Mouse (Mus musculus): ENCODE data around the gene Angel1. TPM values are rescaled to one million over a fixed set of nuclear protein-coding genes. Genes with fewer than 3 reads are reported as not detected.

Angel1 gene
- polyA plus RNA-seq (2016; fragmentation: Nextera tagmentation; extraction: Ambion mirVana): 15.8 and 17.0 TPM in 2 replicates

DNA sequence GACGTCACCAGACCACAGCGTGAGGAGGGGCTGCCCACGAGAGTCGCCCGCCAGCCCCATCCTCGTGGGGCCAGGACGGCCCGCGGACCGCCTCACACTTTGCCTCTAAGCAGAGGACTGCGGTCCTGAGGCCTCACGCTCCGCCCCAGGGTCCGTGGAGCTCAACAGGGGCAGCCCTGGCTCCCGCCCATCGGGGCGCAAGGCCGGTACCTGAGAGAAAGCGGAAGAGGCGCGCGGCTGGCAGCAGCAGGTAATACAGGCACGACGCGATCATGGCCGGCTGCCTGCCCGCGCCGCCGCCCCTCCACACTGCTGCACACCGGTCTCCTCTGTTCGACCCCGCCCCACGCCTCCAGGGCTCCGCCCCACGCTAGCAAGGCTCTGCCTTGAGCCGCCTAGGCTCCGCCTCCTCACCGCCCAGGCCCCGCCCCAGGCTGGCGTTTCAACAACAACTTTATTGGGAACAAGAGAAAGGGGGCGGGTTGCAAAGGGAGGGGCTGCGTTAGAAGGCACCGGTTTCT is at the start of gene Angel1:
TSS of gene Angel1 (minus strand) at position 341 of the 521 bp plus-strand sequence.
- Histone ChIP-seq H3K9ac (peak within 1 kb of the TSS; percentile 67), H3K4me3 (peak within 1 kb of the TSS; percentile 57), H3K36me3 (no peaks in the 10 kb centered on the region), H3K27me3 (no peaks in the 10 kb centered on the region), H3K4me2 (replicated peaks) (peak within 1 kb of the TSS; percentile 66), H3K9me3 (replicated peaks) (no peaks in the 10 kb centered on the region), H3K4me1 (peaks cover 22% of the 10 kb centered on the region), H3K27ac (peak within 1 kb of the TSS; percentile 25; the same call in 1 of the 2 replicates)
- WGBS: under 1% methylated on average over 36 of the region's 44 CpGs
- peak; percentile 98 for ATAC-seq (ENCODE audit: low FRiP score)

DNA sequence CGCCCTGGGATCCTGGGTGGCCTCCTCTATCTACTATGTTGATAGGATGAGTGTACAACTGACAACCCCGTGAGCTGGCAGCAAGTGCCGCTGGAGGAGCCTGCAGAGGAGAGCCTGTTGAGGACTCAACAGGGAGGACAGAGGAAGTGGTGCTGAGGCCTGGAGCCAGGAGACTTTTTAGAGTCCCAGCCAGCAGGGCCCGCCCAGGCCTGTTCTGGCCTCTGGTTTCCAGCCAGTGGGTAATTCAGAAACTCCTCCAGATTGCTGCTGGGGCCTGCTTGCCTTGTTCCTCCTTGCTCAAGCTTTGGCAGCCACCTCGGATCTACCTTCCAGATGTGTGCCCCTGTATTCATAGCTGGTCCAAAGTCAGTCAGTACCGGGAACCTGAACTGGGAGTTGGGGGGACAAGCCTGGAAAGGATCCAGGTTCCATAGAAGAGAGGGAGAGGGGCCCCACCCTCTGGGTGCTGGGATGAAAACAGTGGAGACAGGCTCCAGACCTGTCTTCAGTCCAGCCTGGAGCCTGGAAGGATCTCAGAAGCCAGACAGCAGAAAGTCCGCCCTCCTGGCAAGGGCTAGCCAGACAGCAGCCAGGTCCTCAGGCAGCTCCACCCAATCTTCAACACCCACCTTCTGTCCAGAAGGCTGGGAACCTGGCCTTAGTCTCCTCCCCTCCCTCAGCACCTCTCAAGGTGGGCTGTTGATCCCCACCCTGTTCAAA is 49.5 kb upstream of the Angel1 start:
- ATAC-seq (ENCODE audit: low FRiP score): no peak
- Histone ChIP-seq H3K4me2 (replicated peaks) (no peak overlapping the region), H3K36me3 (no peaks in the 10 kb centered on the region), H3K27me3 (no peaks in the 10 kb centered on the region; the same call in 1 of the 2 replicates), H3K9ac (no peak overlapping the region), H3K27ac (no peak overlapping the region; the same call in 1 of the 2 replicates), H3K4me3 (no peak overlapping the region), H3K9me3 (replicated peaks) (no peaks in the 10 kb centered on the region), H3K4me1 (peaks cover 13% of the 10 kb centered on the region)
- 83% methylated on average over 7 of the region's 7 CpGs for WGBS

DNA sequence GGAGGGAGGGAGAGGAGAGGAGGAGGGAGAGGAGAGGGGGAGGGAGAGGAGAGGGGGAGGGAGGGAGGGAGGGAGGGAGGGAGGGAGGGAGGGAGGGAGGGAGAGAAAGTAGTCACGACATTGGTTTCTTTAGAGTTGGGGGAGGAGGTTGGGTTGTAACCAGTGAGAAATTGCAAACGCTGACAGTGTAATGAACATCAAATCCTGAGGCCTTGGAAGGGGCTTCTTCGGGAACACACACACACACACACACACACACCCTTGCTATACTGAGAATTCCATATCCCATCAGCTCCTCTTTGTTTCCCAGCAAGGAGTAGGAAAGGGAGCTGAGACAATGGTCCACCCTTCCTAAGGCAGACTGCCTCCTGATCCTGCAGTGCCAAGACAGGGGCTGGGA is 46.3 kb upstream of the Angel1 start:
- H3K4me3 ChIP-seq: no peak overlapping the region
- no peaks in the 10 kb centered on the region for H3K36me3 ChIP-seq
- H3K9me3 ChIP-seq (replicated peaks): no peaks in the 10 kb centered on the region
- no peaks in the 10 kb centered on the region; the same call in 1 of the 2 replicates for H3K27me3 ChIP-seq
- H3K4me2 ChIP-seq (replicated peaks): no peak overlapping the region
- no peak overlapping the region for H3K27ac ChIP-seq
- 52% methylated on average over 2 of the region's 3 CpGs for WGBS
- H3K9ac ChIP-seq: no peak overlapping the region
- peak; percentile 15; the same call in 1 of the 2 replicates for ATAC-seq (ENCODE audit: low FRiP score)
- peaks cover 20% of the 10 kb centered on the region for H3K4me1 ChIP-seq

DNA sequence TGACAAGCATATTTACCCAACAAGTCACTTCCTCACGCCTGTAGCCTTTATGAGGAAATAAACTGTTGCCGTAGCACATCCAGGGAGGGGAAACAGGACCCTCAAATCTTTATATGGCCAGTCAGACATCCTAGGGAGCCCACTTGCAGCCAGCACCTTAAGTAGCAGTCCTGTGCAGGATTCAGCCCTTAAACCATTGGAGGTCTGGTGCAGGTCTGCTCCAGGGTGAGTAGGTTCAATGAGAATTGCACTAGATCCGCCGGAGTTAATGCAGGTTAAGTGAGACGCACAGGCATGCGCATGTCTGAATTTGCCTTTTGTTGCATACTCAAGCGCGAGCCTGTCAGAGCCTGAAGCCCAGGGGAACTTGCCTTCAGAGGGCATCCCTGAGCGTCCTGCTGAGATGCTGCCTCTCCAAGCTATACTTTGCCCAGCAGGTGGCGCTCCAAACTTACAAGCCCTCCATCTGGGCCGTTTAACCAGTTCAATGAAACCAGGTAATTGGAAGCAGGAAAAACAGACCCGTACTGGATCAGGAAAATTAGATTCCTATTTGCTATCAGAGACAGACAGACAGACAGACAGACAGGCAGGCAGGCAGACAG is 45.7 kb upstream of the Angel1 start:
- Histone ChIP-seq H3K4me2 (replicated peaks) (no peak overlapping the region), H3K36me3 (no peaks in the 10 kb centered on the region), H3K27me3 (no peaks in the 10 kb centered on the region; the same call in 1 of the 2 replicates), H3K4me1 (peaks cover 20% of the 10 kb centered on the region), H3K9ac (no peak overlapping the region), H3K4me3 (no peak overlapping the region), H3K9me3 (replicated peaks) (no peaks in the 10 kb centered on the region), H3K27ac (peak overlapping the region; percentile 52; the same call in 1 of the 2 replicates)
- ATAC-seq (ENCODE audit: low FRiP score): peak; percentile 59
- 15% methylated on average over 12 of the region's 12 CpGs for WGBS

DNA sequence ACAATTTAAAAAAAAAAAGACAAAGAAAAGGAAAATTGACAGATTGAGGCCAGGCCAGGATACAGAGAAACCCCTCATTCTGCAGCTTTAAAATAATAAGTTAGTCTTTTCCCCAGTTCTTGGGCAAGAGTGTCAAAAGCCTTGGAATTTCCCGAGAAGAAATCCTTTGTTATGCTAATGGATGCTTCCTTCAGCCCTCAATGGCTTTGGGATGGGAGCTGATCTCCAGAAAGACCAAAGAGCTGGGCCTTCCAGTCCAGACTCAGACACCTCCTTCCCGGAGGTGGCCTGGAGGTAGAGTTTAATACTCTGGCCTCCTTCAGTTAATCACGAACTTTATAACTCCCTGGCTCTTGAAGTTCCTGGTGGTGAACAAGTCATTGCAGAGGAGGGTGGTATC is 44.7 kb upstream of the Angel1 start:
- Histone ChIP-seq H3K36me3 (no peaks in the 10 kb centered on the region), H3K4me3 (no peak overlapping the region), H3K9ac (no peak overlapping the region), H3K27ac (no peak overlapping the region), H3K27me3 (no peaks in the 10 kb centered on the region), H3K4me2 (replicated peaks) (no peak overlapping the region), H3K9me3 (replicated peaks) (no peaks in the 10 kb centered on the region), H3K4me1 (peaks cover 20% of the 10 kb centered on the region)
- 12% methylated on average over 3 of the region's 3 CpGs for WGBS
- no peak for ATAC-seq (ENCODE audit: low FRiP score)

DNA sequence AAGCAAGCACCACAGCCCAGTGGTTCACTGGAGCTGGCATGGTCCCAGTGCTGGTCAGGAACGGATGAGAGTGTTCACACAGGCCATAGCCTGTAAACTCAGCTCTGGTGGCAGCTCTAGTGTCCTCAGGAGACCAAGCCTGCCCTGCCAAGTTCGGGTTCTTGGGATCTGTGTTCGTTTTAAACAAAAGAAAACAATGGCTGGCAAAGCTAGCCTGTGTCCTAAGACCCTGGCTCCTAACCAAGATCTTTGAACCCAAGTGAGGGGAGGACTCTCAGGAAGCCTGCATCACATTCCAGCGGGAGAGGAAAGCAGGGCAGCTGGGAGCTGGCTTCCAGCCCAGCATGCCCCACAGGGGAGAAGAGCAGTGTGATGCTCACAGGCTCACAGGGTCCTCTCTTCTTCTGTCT is 44.0 kb upstream of the Angel1 start:
- Histone ChIP-seq H3K36me3 (no peaks in the 10 kb centered on the region), H3K4me3 (no peak overlapping the region), H3K4me1 (peaks cover 20% of the 10 kb centered on the region), H3K4me2 (replicated peaks) (no peak overlapping the region), H3K9ac (no peak overlapping the region), H3K9me3 (replicated peaks) (no peaks in the 10 kb centered on the region), H3K27ac (no peak overlapping the region), H3K27me3 (no peaks in the 10 kb centered on the region)
- WGBS: 25% methylated on average over 4 of the region's 4 CpGs
- ATAC-seq (ENCODE audit: low FRiP score): no peak

DNA sequence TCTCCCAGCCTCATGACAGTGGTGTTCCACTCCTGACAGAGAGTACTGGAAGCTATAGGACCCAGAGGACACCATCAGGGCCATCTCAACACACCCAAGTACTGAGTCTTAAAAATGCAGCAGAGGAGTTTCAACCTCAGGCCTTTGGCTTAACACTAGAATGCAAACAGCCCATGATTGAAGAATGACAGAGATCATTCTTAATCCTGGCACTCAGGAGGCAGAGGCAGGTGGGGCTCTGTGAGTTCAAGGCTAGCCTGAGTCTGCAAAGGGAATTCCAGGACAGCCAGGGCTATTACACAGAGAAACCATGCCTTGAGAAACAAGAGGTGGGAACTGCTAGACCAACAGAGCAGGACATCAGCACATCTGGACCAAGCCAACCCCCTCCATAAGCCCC is 43.6 kb upstream of the Angel1 start:
- Histone ChIP-seq H3K4me2 (replicated peaks) (no peak overlapping the region), H3K36me3 (no peaks in the 10 kb centered on the region), H3K9ac (no peak overlapping the region), H3K4me1 (peaks cover 20% of the 10 kb centered on the region), H3K27me3 (no peaks in the 10 kb centered on the region), H3K9me3 (replicated peaks) (no peaks in the 10 kb centered on the region), H3K4me3 (no peak overlapping the region), H3K27ac (no peak overlapping the region)
- no peak for ATAC-seq (ENCODE audit: low FRiP score)

DNA sequence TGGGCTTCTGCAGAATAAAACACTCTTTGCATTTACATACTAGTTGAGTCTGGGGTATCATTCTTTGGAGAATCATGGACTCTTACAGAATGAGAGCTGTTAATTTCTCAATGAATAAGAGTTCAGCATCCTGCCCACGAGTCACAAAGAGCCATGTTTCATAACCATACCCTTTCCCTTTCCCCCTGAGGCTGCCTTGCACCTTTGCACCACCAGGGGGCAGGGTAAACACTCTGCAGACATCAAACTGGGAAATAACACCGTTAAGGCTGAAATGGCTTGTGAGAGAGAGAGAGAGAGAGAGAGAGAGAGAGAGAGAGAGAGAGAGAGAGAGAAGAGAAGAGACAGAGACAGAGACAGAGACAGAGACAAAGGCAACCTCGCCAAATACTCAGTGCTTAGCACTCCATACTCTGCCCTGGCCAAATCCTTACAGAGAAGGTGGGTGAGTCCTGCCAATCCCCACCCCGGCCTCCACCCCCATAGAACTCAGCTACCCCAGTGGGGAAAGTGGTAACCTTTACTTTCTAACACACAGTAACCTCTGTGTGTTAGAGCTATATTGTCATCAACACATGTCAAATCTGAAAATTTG is 42.8 kb upstream of the Angel1 start:
- H3K4me2 ChIP-seq (replicated peaks): no peak overlapping the region
- 33% methylated on average over 4 of the region's 4 CpGs for WGBS
- H3K4me3 ChIP-seq: no peak overlapping the region
- peaks cover 20% of the 10 kb centered on the region for H3K4me1 ChIP-seq
- no peaks in the 10 kb centered on the region for H3K9me3 ChIP-seq (replicated peaks)
- H3K27me3 ChIP-seq: no peaks in the 10 kb centered on the region
- no peak for ATAC-seq (ENCODE audit: low FRiP score)
- H3K9ac ChIP-seq: no peak overlapping the region
- H3K36me3 ChIP-seq: no peaks in the 10 kb centered on the region
- no peak overlapping the region for H3K27ac ChIP-seq

DNA sequence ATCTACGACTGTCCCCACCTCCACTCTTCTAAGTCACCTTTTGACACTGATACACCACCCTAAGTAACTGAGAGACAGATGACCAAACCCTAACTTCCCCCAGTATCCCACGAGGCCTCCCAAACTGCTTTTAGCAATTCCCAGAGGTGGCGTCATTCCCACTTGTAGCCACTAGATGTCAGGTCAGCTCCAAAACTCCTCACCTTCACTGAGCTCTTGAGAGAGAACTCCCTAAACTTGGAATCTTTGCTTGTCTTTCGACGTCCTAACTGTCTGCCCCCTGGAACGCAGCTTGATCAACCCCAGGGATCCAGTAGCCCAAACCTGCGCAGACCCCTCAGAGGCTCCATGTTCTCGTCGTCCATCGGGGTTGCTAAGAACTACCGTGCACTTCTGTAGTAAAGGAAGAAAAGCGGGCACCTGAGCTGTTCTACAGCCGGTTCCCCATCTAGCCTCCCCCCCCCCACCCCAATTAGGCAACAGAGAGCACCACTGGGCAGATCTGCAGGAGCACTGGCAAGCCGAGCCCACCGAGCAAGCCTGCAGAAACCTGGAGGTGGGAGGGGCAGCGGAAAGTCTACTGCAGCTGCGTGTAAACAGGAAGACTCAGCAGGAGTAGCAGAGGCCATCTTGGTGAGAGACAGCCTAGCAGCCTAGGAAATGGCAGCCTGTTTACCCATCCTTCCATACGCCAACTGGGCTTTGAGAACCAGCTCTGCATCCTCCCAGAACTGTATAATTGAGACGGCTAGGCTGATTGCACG is 41.8 kb upstream of the Angel1 start:
- Histone ChIP-seq H3K36me3 (no peaks in the 10 kb centered on the region), H3K27ac (no peak overlapping the region), H3K27me3 (no peaks in the 10 kb centered on the region), H3K4me1 (peaks cover 20% of the 10 kb centered on the region), H3K9ac (no peak overlapping the region), H3K4me3 (no peak overlapping the region), H3K9me3 (replicated peaks) (no peaks in the 10 kb centered on the region), H3K4me2 (replicated peaks) (no peak overlapping the region)
- WGBS: 39% methylated on average over 20 of the region's 20 CpGs
- ATAC-seq (ENCODE audit: low FRiP score): no peak

DNA sequence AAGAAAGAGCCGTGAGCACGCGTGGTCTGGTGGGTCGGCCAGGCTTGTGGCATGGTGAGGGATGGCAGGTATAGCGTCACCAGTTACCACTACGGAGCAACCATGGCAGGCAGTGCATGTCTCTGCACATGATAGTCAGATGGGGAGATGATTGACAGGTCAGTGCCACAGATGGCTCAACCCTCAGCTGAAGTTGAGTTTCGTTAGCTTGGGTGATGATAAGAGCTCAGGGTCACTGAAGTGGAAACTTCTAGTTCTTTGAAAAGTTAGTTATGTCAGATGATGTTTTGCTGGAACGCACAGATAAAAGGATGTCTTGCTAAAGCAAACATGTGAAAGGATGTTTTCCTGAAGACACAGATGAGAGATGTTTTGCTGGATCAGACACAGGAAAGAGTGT is 40.2 kb upstream of the Angel1 start:
- ATAC-seq (ENCODE audit: low FRiP score): no peak
- 89% methylated on average over 8 of the region's 8 CpGs for WGBS

DNA sequence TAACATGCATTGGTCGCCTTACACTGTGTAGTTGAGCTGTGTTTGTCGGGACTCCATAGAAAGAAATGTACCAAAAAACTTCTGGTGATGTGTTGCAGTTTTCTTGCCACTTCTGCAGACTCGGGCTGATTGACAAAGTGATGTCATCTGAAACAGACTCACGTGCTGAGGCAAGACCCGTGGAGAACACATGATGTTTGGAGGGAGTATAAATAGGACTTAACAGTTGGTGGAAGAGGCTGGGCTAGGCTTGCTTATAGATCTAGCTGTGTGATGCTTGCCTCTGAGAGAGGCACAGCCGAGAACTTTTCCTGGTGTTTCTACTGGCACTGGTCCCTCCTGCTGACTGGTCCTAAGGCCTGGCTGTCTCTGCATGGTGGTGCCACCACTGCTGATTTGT is 37.8 kb upstream of the Angel1 start:
- 82% methylated on average over 6 of the region's 6 CpGs for WGBS
- Histone ChIP-seq H3K27ac (no peak overlapping the region), H3K9me3 (replicated peaks) (peaks cover 9% of the 10 kb centered on the region), H3K27me3 (no peaks in the 10 kb centered on the region), H3K4me3 (no peak overlapping the region), H3K36me3 (no peaks in the 10 kb centered on the region), H3K4me2 (replicated peaks) (no peak overlapping the region), H3K4me1 (peaks cover 4% of the 10 kb centered on the region; the same call in 1 of the 2 replicates), H3K9ac (no peak overlapping the region)
- no peak for ATAC-seq (ENCODE audit: low FRiP score)

More for the DNA sequence above, 40.2 kb upstream of the Angel1 start:
- no peak overlapping the region for H3K4me3 ChIP-seq
- H3K9ac ChIP-seq: no peak overlapping the region
- H3K27ac ChIP-seq: no peak overlapping the region
- no peak overlapping the region for H3K4me2 ChIP-seq (replicated peaks)
- no peaks in the 10 kb centered on the region for H3K27me3 ChIP-seq
- peaks cover 15% of the 10 kb centered on the region for H3K4me1 ChIP-seq
- no peaks in the 10 kb centered on the region for H3K9me3 ChIP-seq (replicated peaks)
- no peaks in the 10 kb centered on the region for H3K36me3 ChIP-seq

DNA sequence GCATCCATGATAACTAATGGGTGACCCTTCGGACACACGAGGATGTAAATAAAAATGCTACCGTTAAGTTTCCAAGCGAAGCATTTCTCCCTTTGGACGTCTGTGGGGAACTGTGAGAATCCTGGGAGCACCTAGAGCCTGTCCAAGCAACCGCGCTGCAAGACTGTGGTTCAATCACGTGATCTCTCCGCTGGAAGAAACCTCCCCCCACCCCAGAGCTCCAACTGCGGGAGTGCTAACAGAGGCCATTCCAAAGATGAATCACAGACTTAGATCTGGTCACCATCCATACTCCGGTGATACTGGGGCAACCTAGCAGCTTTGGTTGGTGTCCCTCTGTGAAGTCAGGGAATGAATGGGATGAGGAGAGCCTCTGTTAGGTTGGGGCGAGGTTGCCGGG is 34.8 kb upstream of the Angel1 start:
- WGBS: 66% methylated on average over 13 of the region's 13 CpGs
- Histone ChIP-seq H3K4me1 (no peaks in the 10 kb centered on the region), H3K4me3 (no peak overlapping the region)

More for the DNA sequence above, 34.8 kb upstream of the Angel1 start:
- no peak for ATAC-seq (ENCODE audit: low FRiP score)
- H3K9ac ChIP-seq: no peak overlapping the region
- H3K9me3 ChIP-seq (replicated peaks): peaks cover 9% of the 10 kb centered on the region
- no peaks in the 10 kb centered on the region for H3K36me3 ChIP-seq
- H3K4me2 ChIP-seq (replicated peaks): no peak overlapping the region
- H3K27ac ChIP-seq: no peak overlapping the region
- no peaks in the 10 kb centered on the region for H3K27me3 ChIP-seq
